Mouse (Mus musculus): ENCODE data around the gene Zfp612. TPM values are rescaled to one million over a fixed set of nuclear protein-coding genes. Genes with fewer than 3 reads are reported as not detected.

Zfp612 gene
- polyA plus RNA-seq, 1 experiment from 2014 or later: 5.8 TPM

DNA sequence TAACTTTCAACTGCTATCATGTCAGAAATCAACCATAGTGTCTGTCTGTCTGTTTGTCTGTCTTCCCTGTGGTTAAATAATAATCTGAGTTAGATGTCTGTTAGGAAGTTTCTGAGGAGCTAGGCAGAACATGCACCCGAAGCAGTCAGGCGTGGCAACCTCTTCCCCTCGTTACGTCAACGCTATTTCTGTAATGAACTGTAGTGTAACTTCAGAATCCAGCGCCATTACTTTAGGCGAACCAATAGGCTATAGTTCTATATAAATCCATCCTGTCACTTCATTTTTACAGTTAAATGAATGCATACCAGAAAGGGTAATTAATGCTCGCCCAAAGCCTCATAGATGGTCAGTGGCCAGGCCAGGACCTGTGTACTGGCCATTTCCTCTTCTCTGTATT lies 5.0 kb upstream of the Zfp612 start:
- 84% methylated on average over 8 of the region's 8 CpGs for WGBS
- Histone ChIP-seq H3K36me3 (ENCODE audit: insufficient read depth) (no peaks in the 10 kb centered on the region), H3K4me2 (no peak overlapping the region), H3K9me3 (ENCODE audit: low read depth, low read length) (no peaks in the 10 kb centered on the region), H3K9ac (no peak overlapping the region), H3K27me3 (ENCODE audit: insufficient read depth, low read length) (no peaks in the 10 kb centered on the region), H3K4me1 (ENCODE audit: insufficient read depth) (no peaks in the 10 kb centered on the region), H3K27ac (ENCODE audit: low read depth) (no peak overlapping the region), H3K4me3 (ENCODE audit: low read depth, low read length) (no peak overlapping the region)
- ATAC-seq (ENCODE audit: insufficient read depth) (no peak), DNase-seq (no peak)
- TF ChIP-seq CTCF (IDR thresholded peaks at IDR 0.05; ENCODE audit: low read depth): no peak

DNA sequence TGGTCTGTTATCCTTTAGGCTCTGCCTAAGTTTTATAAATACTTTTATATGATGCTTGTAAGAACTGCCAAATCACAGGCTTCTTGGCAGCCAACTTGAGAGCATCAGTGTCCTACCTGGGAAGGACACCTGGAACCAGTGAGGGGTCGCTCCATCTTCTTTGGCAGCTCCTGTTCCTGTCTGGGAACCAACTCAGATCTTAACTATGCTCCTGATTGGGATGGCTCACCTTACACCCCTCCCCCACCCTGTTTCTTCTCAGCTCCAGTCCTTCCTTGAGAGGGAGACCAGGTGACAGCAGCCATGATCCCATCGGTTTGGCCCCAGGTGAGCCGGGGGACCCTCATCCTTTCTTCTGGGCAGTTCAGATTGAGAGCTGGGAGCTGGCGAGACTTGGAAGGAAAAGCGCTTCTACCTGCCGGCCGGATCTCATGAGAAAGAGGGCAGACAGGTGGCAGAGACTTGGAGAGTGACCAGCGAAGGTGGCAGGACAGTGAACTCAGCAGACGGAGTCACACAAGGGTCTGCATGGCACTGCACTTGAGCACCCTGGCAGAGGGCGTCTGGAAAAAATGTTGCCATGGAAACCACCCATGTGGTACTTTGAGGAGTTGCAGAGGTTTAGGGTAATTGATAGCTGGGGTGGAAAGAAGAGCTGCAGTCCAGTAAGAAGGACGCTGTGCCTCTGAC lies 3.0 kb downstream of the Zfp612 start:
- H3K9me3 ChIP-seq (ENCODE audit: low read depth, low read length): no peaks in the 10 kb centered on the region
- H3K4me2 ChIP-seq: no peak overlapping the region
- no peak overlapping the region for H3K9ac ChIP-seq
- no peaks in the 10 kb centered on the region for H3K36me3 ChIP-seq (ENCODE audit: insufficient read depth)
- ATAC-seq (ENCODE audit: insufficient read depth) (no peak), DNase-seq (no peak)
- no peaks in the 10 kb centered on the region for H3K4me1 ChIP-seq (ENCODE audit: insufficient read depth)
- H3K27me3 ChIP-seq (ENCODE audit: insufficient read depth, low read length): no peaks in the 10 kb centered on the region
- no peak overlapping the region for H3K4me3 ChIP-seq (ENCODE audit: low read depth, low read length)
- H3K27ac ChIP-seq (ENCODE audit: low read depth): no peak overlapping the region
- no peak for TF ChIP-seq CTCF (IDR thresholded peaks at IDR 0.05; ENCODE audit: low read depth)
- 76% methylated on average over 11 of the region's 11 CpGs for WGBS

DNA sequence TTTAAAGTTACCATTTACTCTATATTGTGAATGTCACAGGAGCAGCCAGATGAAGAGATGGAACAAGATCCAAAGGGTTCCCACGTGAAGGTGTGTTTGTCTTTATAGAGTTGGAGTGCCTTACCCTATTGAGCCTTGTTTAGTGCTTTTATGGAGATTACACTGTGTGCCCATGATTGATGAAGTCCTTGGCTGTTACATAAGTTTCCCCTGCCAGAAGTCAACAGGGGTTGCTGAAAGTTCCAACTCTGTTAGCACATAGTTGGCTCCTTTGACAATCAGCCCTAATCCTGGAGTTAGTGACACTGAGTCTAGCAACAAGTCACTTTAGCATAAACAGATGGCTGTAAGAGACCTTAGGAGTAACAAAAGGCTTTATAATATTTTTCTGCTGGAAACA lies 12.3 kb downstream of the Zfp612 start:
- H3K9ac ChIP-seq: no peak overlapping the region
- no peaks in the 10 kb centered on the region for H3K4me1 ChIP-seq (ENCODE audit: insufficient read depth)
- ATAC-seq (ENCODE audit: insufficient read depth): no peak
- no peak overlapping the region for H3K4me3 ChIP-seq (ENCODE audit: low read depth, low read length)
- 26% methylated on average over 1 of the region's 1 CpGs for WGBS
- peaks cover 15% of the 10 kb centered on the region; the same call in 1 of the 2 replicates for H3K36me3 ChIP-seq (ENCODE audit: insufficient read depth)
- H3K27me3 ChIP-seq (ENCODE audit: insufficient read depth, low read length): no peaks in the 10 kb centered on the region
- peaks cover 7% of the 10 kb centered on the region; the same call in 1 of the 2 replicates for H3K9me3 ChIP-seq (ENCODE audit: low read depth, low read length)
- H3K4me2 ChIP-seq: no peak overlapping the region
- H3K27ac ChIP-seq (ENCODE audit: low read depth): no peak overlapping the region
- TF ChIP-seq CTCF (IDR thresholded peaks at IDR 0.05; ENCODE audit: low read depth): no peak
- DNase-seq: peak; percentile 51

DNA sequence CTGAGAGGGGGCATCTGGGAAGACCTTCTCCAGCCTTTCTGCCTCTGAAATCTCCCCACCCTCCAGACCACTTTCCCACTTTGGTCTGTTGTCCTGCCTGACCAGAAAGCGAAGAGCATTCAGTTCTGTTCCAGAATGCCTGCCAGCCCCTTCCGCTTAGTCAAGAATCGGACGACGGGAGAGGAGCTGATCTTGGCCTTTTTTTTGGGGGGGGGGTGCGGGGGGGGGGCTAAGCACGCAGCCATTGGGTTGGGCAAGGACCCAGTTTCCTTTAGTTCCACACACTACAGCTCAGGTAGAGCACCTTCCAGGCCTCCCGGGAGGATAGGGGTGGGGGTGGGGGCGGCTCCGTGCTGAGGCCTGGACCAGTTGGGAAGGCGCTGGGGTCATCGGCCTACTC lies 21.4 kb downstream of the Zfp612 start, which contains the start of gene Gm21964:
Gene Gm21964, plus strand, starts transcription at position 301 of the 400 bp plus-strand sequence.
- no peak for DNase-seq
- Histone ChIP-seq H3K4me3 (ENCODE audit: low read depth, low read length) (no peak within 1 kb of the TSS), H3K36me3 (ENCODE audit: insufficient read depth) (no peaks in the 10 kb centered on the region), H3K4me1 (ENCODE audit: insufficient read depth) (no peaks in the 10 kb centered on the region), H3K9me3 (ENCODE audit: low read depth, low read length) (no peaks in the 10 kb centered on the region), H3K27me3 (ENCODE audit: insufficient read depth, low read length) (no peaks in the 10 kb centered on the region), H3K9ac (no peak within 1 kb of the TSS), H3K27ac (ENCODE audit: low read depth) (no peak within 1 kb of the TSS), H3K4me2 (no peak within 1 kb of the TSS)
- WGBS: 83% methylated on average over 12 of the region's 12 CpGs
- TF ChIP-seq CTCF (IDR thresholded peaks at IDR 0.05; ENCODE audit: low read depth): no peak
- no peak for ATAC-seq (ENCODE audit: insufficient read depth)

DNA sequence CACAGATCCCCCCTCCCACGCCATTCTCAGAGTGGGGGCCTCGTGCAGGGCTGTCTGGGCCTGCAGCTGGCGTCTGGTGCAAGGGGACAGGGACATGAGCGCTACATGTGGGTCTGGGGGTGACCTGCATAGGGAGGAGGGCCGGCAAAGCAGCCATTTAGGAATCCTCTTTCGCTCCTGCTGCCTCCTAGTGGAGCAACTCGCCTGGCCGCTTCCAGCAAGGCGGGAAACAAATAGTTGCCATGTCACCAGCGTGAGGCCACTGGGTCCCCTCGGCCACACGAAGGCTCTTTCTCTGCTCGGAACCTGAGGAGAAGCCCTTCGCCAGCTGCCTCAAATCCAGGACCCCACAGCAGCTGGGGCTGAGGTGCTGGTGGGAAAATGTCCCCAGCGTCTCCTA lies 22.1 kb downstream of the Zfp612 start:
- Histone ChIP-seq H3K9ac (no peak overlapping the region), H3K27ac (ENCODE audit: low read depth) (no peak overlapping the region), H3K36me3 (ENCODE audit: insufficient read depth) (no peaks in the 10 kb centered on the region), H3K27me3 (ENCODE audit: insufficient read depth, low read length) (no peaks in the 10 kb centered on the region), H3K4me1 (ENCODE audit: insufficient read depth) (no peaks in the 10 kb centered on the region), H3K4me2 (no peak overlapping the region), H3K4me3 (ENCODE audit: low read depth, low read length) (no peak overlapping the region), H3K9me3 (ENCODE audit: low read depth, low read length) (no peaks in the 10 kb centered on the region)
- no peak for DNase-seq
- 82% methylated on average over 15 of the region's 15 CpGs for WGBS
- TF ChIP-seq CTCF (IDR thresholded peaks at IDR 0.05; ENCODE audit: low read depth): no peak
- ATAC-seq (ENCODE audit: insufficient read depth): no peak

DNA sequence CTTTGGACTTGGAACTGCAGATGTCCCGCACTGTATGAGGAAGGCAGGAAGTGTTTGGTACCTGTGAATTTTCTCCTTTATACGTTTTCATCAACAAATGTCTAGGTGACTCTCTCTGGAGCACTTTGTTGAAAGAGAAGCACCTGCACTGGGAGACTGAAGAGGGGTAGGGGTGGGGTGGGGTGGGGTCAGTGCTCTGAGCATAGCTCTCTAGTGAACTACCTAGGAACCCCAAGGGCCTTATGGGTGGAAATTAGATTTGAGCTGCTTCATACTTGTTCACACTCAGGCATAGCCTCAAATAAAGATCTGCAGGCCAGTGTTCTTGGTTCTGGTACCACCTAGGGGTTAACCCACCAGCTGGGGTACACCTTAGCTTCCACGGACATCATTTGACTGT lies 23.1 kb downstream of the Zfp612 start, which contains the start of gene Gm17720:
Gene Gm17720, minus strand, starts transcription at position 101 of the 400 bp plus-strand sequence.
- Histone ChIP-seq H3K4me1 (ENCODE audit: insufficient read depth) (no peaks in the 10 kb centered on the region), H3K4me2 (no peak within 1 kb of the TSS), H3K9ac (no peak within 1 kb of the TSS), H3K27me3 (ENCODE audit: insufficient read depth, low read length) (no peaks in the 10 kb centered on the region), H3K27ac (ENCODE audit: low read depth) (no peak within 1 kb of the TSS), H3K9me3 (ENCODE audit: low read depth, low read length) (no peaks in the 10 kb centered on the region), H3K4me3 (ENCODE audit: low read depth, low read length) (no peak within 1 kb of the TSS), H3K36me3 (ENCODE audit: insufficient read depth) (no peaks in the 10 kb centered on the region)
- DNase-seq (no peak), ATAC-seq (ENCODE audit: insufficient read depth) (no peak)
- 85% methylated on average over 3 of the region's 3 CpGs for WGBS
- no peak for TF ChIP-seq CTCF (IDR thresholded peaks at IDR 0.05; ENCODE audit: low read depth)

DNA sequence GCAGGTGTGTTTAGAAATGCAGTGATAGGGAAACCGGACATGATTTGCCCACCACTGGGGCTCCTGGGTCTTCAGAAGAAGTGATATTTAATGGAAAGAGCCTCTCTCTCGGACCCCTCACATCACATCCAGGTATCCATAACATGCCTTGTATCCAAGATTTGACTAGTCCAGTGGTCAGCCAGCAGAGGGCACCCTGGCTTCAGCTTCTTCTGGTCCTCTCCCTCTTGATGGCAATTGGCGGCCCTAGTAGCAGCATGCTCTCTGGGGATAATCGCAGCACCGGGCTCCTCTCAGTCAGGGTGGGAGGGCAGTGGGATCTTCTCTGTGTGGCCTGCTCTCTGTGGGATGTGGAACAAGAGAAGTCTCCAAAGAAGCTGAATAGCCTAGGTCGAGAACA lies 40.2 kb downstream of the Zfp612 start:
- Histone ChIP-seq H3K9ac (no peak overlapping the region), H3K9me3 (ENCODE audit: low read depth, low read length) (no peaks in the 10 kb centered on the region), H3K4me1 (ENCODE audit: insufficient read depth) (no peaks in the 10 kb centered on the region), H3K4me2 (no peak overlapping the region), H3K36me3 (ENCODE audit: insufficient read depth) (no peaks in the 10 kb centered on the region), H3K4me3 (ENCODE audit: low read depth, low read length) (no peak overlapping the region), H3K27ac (ENCODE audit: low read depth) (no peak overlapping the region), H3K27me3 (ENCODE audit: insufficient read depth, low read length) (no peaks in the 10 kb centered on the region)
- ATAC-seq (ENCODE audit: insufficient read depth): no peak
- TF ChIP-seq CTCF (IDR thresholded peaks at IDR 0.05; ENCODE audit: low read depth): peak; percentile 41
- WGBS: 36% methylated on average over 6 of the region's 6 CpGs
- DNase-seq: peak; percentile 40

All from lung, embryonic 14.5 days (tissue).